11 mouse cellular contexts compared by ENCODE assay signal in the genomic region with DNA sequence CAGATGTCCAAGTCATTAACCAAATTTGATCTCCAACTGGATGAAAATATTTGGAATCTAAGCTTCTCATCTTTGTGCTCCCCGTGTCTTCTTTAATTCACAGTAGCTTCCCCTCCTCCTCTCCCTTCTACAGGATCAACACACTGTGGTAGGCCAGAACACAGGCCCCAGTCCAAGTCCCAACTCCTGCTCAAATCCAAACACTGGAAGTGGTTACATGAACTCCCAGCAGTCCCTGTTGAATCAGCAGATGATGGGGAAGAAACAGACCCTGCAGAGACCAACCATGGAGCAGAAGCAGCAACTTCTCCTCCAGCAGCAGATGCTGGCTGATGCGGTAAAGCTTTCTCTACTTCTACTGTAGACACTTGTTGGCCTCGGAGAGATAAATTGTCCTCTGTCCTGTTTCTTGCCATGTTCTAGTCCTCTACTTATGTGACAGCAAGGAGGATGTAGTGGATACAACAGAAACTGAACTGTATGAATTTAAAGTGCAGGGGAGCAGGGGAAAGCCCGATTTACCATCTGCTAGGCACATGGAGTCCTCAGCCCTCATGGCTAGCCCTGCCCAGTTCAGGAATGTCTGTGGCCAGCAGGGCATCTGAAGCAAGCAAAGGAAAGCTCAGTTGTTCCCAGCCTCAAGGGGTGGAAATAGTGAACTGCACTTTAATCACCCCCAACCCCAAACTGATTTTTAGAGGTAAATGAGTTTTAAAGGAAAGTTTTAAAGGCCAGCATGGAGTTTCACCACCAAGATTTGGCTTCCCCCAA. TPM values are rescaled to one million over a fixed set of nuclear protein-coding genes. Genes with fewer than 3 reads are reported as not detected.
DNase-seq lines count a peak whose midpoint lies in the region; ATAC-seq and TF ChIP-seq lines count a peak whose summit lies in the region.
"Had no signal": no experiment of that assay in that cellular context is flagged by ENCODE, and none has a peak within 500 bp of the region (broad histone marks: within the 10 kb centered on the region; RNA-seq: fewer than 3 reads in every experiment).

No protein-coding gene starts in this region.

- H3K4me2 ChIP-seq in hindbrain, embryonic 15.5 days = no peak overlapping the region
- H3K4me2 ChIP-seq in hindbrain, embryonic 12.5 days (replicated peaks) = no peak overlapping the region
- H3K4me2 ChIP-seq in intestine, embryonic 16.5 days (ENCODE audit: low read depth, low read length) = no peak overlapping the region

- no peaks in the 10 kb centered on the region for H3K36me3 ChIP-seq in hindbrain, embryonic 15.5 days
- H3K36me3 ChIP-seq in hindbrain, embryonic 12.5 days = no peaks in the 10 kb centered on the region
- H3K36me3 ChIP-seq in E14TG2a.4 (ENCODE audit: insufficient read depth, low read length) = no peaks in the 10 kb centered on the region
- H3K36me3 ChIP-seq in intestine, embryonic 16.5 days (ENCODE audit: control insufficient read depth, insufficient read depth, low read length) = no peaks in the 10 kb centered on the region

- H3K4me3 ChIP-seq in hindbrain, embryonic 15.5 days = no peak overlapping the region
- H3K4me3 ChIP-seq in hindbrain, embryonic 12.5 days = no peak overlapping the region
- peak overlapping the region; percentile 10; the same call in 1 of the 2 replicates for H3K4me3 ChIP-seq in E14TG2a.4 (replicated peaks; ENCODE audit: low read length)
- no peak overlapping the region for H3K4me3 ChIP-seq in intestine, embryonic 16.5 days (ENCODE audit: low read length)
- H3K4me3 ChIP-seq: left cerebral cortex, adult 2 months had no signal

- H3K4me1 ChIP-seq in hindbrain, embryonic 15.5 days (replicated peaks) = no peaks in the 10 kb centered on the region
- H3K4me1 ChIP-seq in hindbrain, embryonic 12.5 days = peaks cover 18% of the 10 kb centered on the region
- H3K4me1 ChIP-seq in E14TG2a.4 (replicated peaks; ENCODE audit: low read depth, low read length) = peaks cover 79% of the 10 kb centered on the region
- H3K4me1 ChIP-seq in intestine, embryonic 16.5 days (ENCODE audit: control insufficient read depth, insufficient read depth, low read length) = no peaks in the 10 kb centered on the region

- TF ChIP-seq CTCF in E14TG2a.4 (conservative IDR thresholded peaks at IDR 0.05; ENCODE audit: low read length) = peak; percentile 8; the same call in 1 of the 2 replicates

- peak; percentile 71 for DNase-seq in R1 (ENCODE audit: low read depth, low spot score)
- no peak for DNase-seq in thymus, postnatal 0 days (ENCODE audit: low spot score)
- DNase-seq in retina, embryonic 14.5 days (ENCODE audit: low spot score) = no peak
- DNase-seq in left cerebral cortex, adult 11 months (ENCODE audit: low spot score) = no peak
- DNase-seq: adrenal gland, postnatal 36 days; liver, postnatal 0 days had no signal

- H3K9me3 ChIP-seq in hindbrain, embryonic 15.5 days = no peaks in the 10 kb centered on the region
- H3K9me3 ChIP-seq in hindbrain, embryonic 12.5 days (replicated peaks) = no peaks in the 10 kb centered on the region
- peaks cover 6% of the 10 kb centered on the region; the same call in 1 of the 2 replicates for H3K9me3 ChIP-seq in E14TG2a.4 (ENCODE audit: low read length)
- H3K9me3 ChIP-seq in intestine, embryonic 16.5 days (ENCODE audit: control insufficient read depth, low read length) = no peaks in the 10 kb centered on the region

- no peak for ATAC-seq in hindbrain, embryonic 15.5 days (ENCODE audit: low FRiP score, low read depth)
- ATAC-seq in hindbrain, embryonic 12.5 days (ENCODE audit: low FRiP score) = no peak
- peak; percentile 56; the same call in 1 of the 2 replicates for ATAC-seq in intestine, embryonic 16.5 days
- ATAC-seq: liver, postnatal 0 days had no signal

- H3K27me3 ChIP-seq in hindbrain, embryonic 15.5 days = no peaks in the 10 kb centered on the region
- H3K27me3 ChIP-seq in hindbrain, embryonic 12.5 days = no peaks in the 10 kb centered on the region
- no peaks in the 10 kb centered on the region for H3K27me3 ChIP-seq in E14TG2a.4 (ENCODE audit: insufficient read depth, low read length)
- no peaks in the 10 kb centered on the region for H3K27me3 ChIP-seq in intestine, embryonic 16.5 days (replicated peaks; ENCODE audit: control insufficient read depth, insufficient read depth, low read length)

- 65% methylated on average over 4 of the region's 4 CpGs for WGBS in hindbrain, embryonic 15.5 days
- 66% methylated on average over 4 of the region's 4 CpGs for whole genome bisulfite sequencing in hindbrain, embryonic 12.5 days
- 67% methylated on average over 4 of the region's 4 CpGs for WGBS in intestine, embryonic 16.5 days

- H3K9ac ChIP-seq in hindbrain, embryonic 15.5 days = no peak overlapping the region
- H3K9ac ChIP-seq in hindbrain, embryonic 12.5 days = no peak overlapping the region
- no peak overlapping the region for H3K9ac ChIP-seq in intestine, embryonic 16.5 days (ENCODE audit: low read depth, low read length)
- H3K9ac ChIP-seq: liver, postnatal 0 days had no signal

- 0 out of 2 replicates have a peak overlapping the region, but pooled peaks have one; percentile 1 for H3K27ac ChIP-seq in hindbrain, embryonic 15.5 days (replicated peaks)
- no peak overlapping the region for H3K27ac ChIP-seq in hindbrain, embryonic 12.5 days
- peak overlapping the region; percentile 46 for H3K27ac ChIP-seq in intestine, embryonic 16.5 days (ENCODE audit: low read length)
- H3K27ac ChIP-seq: left cerebral cortex, adult 2 months had no signal

RNA-seq across cellular contexts. Expression of a gene that starts 51.0 kb away (rescaled TPM):
- polyA plus RNA-seq in hindbrain, embryonic 15.5 days (2015; fragmentation: Nextera tagmentation; extraction: Ambion mirVana) = 50.6 and 50.9 TPM in 2 replicates
- polyA plus RNA-seq in hindbrain, embryonic 12.5 days (2016; fragmentation: Nextera tagmentation; extraction: Ambion mirVana) = 72.7 and 77.4 TPM in 2 replicates
- 61.4 and 62.7 TPM in 2 replicates for polyA plus RNA-seq in intestine, embryonic 16.5 days (2015; fragmentation: Nextera tagmentation; extraction: Ambion mirVana)
- 54.9 and 56.8 TPM in 2 replicates for polyA plus RNA-seq in thymus, postnatal 0 days (2015; fragmentation: Nextera tagmentation; extraction: Ambion mirVana)
